Mouse (Mus musculus): ENCODE measurements around the gene Btbd11. TPM values are rescaled to one million over a fixed set of nuclear protein-coding genes. Genes with fewer than 3 reads are reported as not detected.

The Btbd11 gene
- polyA plus RNA-seq, 1 experiment from 2014 or later: 9.7 TPM

GRCm38 (mm10) chr10:85587758-85588157 is 201.1 kb downstream of the Btbd11 start:
- WGBS: 88% methylated on average over 3 of the region's 3 CpGs
- Histone ChIP-seq H3K4me1 (no peaks in the 10 kb centered on the region), H3K9me3 (no peaks in the 10 kb centered on the region), H3K27me3 (no peaks in the 10 kb centered on the region), H3K27ac (no peak overlapping the region), H3K9ac (no peak overlapping the region), H3K4me3 (no peak overlapping the region), H3K36me3 (no peaks in the 10 kb centered on the region), H3K4me2 (replicated peaks) (no peak overlapping the region)
- ATAC-seq (ENCODE audit: low FRiP score, low read depth): no peak

GRCm38 (mm10) chr10:85590043-85590442 is 203.4 kb downstream of the Btbd11 start:
- WGBS: 88% methylated on average over 2 of the region's 2 CpGs
- Histone ChIP-seq H3K4me3 (no peak overlapping the region), H3K27me3 (no peaks in the 10 kb centered on the region), H3K36me3 (no peaks in the 10 kb centered on the region), H3K4me2 (replicated peaks) (no peak overlapping the region), H3K4me1 (no peaks in the 10 kb centered on the region), H3K9me3 (no peaks in the 10 kb centered on the region), H3K27ac (no peak overlapping the region), H3K9ac (no peak overlapping the region)
- ATAC-seq (ENCODE audit: low FRiP score, low read depth): no peak

GRCm38 (mm10) chr10:85591296-85591695 is 204.7 kb downstream of the Btbd11 start:
- no peak overlapping the region for H3K27ac ChIP-seq
- H3K9me3 ChIP-seq: no peaks in the 10 kb centered on the region
- ATAC-seq (ENCODE audit: low FRiP score, low read depth): no peak
- H3K4me3 ChIP-seq: no peak overlapping the region
- no peaks in the 10 kb centered on the region for H3K36me3 ChIP-seq
- no peaks in the 10 kb centered on the region for H3K27me3 ChIP-seq
- no peaks in the 10 kb centered on the region for H3K4me1 ChIP-seq
- H3K4me2 ChIP-seq (replicated peaks): no peak overlapping the region
- no peak overlapping the region for H3K9ac ChIP-seq
- WGBS: 86% methylated on average over 2 of the region's 2 CpGs

GRCm38 (mm10) chr10:85591986-85592385 is 205.4 kb downstream of the Btbd11 start:
- no peak overlapping the region for H3K4me3 ChIP-seq
- H3K36me3 ChIP-seq: no peaks in the 10 kb centered on the region
- no peaks in the 10 kb centered on the region for H3K9me3 ChIP-seq
- no peak overlapping the region for H3K4me2 ChIP-seq (replicated peaks)
- whole genome bisulfite sequencing: 55% methylated on average over 6 of the region's 6 CpGs
- no peaks in the 10 kb centered on the region for H3K4me1 ChIP-seq
- ATAC-seq (ENCODE audit: low FRiP score, low read depth): no peak
- no peak overlapping the region for H3K27ac ChIP-seq
- H3K9ac ChIP-seq: no peak overlapping the region
- no peaks in the 10 kb centered on the region for H3K27me3 ChIP-seq

- 89% methylated on average over 5 of the region's 5 CpGs for WGBS
- ATAC-seq (ENCODE audit: low FRiP score, low read depth): no peak
- Histone ChIP-seq H3K9me3 (no peaks in the 10 kb centered on the region), H3K4me1 (peaks cover 11% of the 10 kb centered on the region), H3K9ac (no peak overlapping the region), H3K27ac (no peak overlapping the region), H3K4me2 (replicated peaks) (no peak overlapping the region), H3K36me3 (no peaks in the 10 kb centered on the region), H3K4me3 (no peak overlapping the region), H3K27me3 (peaks cover 10% of the 10 kb centered on the region; the same call in 1 of the 2 replicates)
These were observed 209.7 kb downstream of the Btbd11 start for GRCm38 (mm10) chr10:85596301-85596700.

GRCm38 (mm10) chr10:85598093-85598599 is 211.5 kb downstream of the Btbd11 start:
- no peaks in the 10 kb centered on the region; the same call in 1 of the 2 replicates for H3K36me3 ChIP-seq
- no peaks in the 10 kb centered on the region for H3K9me3 ChIP-seq
- H3K27ac ChIP-seq: no peak overlapping the region
- H3K4me3 ChIP-seq: peak overlapping the region; percentile 50
- H3K9ac ChIP-seq: peak overlapping the region; percentile 63; the same call in 1 of the 2 replicates
- ATAC-seq (ENCODE audit: low FRiP score, low read depth): peak; percentile 59
- peaks cover 10% of the 10 kb centered on the region; the same call in 1 of the 2 replicates for H3K27me3 ChIP-seq
- peak overlapping the region; percentile 88 for H3K4me2 ChIP-seq (replicated peaks)
- peaks cover 11% of the 10 kb centered on the region for H3K4me1 ChIP-seq
- WGBS: 45% methylated on average over 9 of the region's 9 CpGs

GRCm38 (mm10) chr10:85598603-85599542 is 212.3 kb downstream of the Btbd11 start:
- peak overlapping the region; percentile 63 for H3K9ac ChIP-seq
- H3K27me3 ChIP-seq: peaks cover 10% of the 10 kb centered on the region; the same call in 1 of the 2 replicates
- 2% methylated on average over 40 of the region's 41 CpGs for WGBS
- H3K4me2 ChIP-seq (replicated peaks): peak overlapping the region; percentile 88
- ATAC-seq (ENCODE audit: low FRiP score, low read depth): peak; percentile 74
- no peaks in the 10 kb centered on the region for H3K9me3 ChIP-seq
- peak overlapping the region; percentile 50 for H3K4me3 ChIP-seq
- H3K36me3 ChIP-seq: no peaks in the 10 kb centered on the region; the same call in 1 of the 2 replicates
- H3K27ac ChIP-seq: no peak overlapping the region
- H3K4me1 ChIP-seq: peaks cover 11% of the 10 kb centered on the region

- Histone ChIP-seq H3K4me2 (replicated peaks) (no peak overlapping the region), H3K27me3 (peaks cover 10% of the 10 kb centered on the region; the same call in 1 of the 2 replicates), H3K4me3 (no peak overlapping the region), H3K36me3 (no peaks in the 10 kb centered on the region; the same call in 1 of the 2 replicates), H3K9ac (no peak overlapping the region), H3K27ac (no peak overlapping the region), H3K4me1 (peaks cover 11% of the 10 kb centered on the region), H3K9me3 (no peaks in the 10 kb centered on the region)
- WGBS: 85% methylated on average over 11 of the region's 11 CpGs
- no peak for ATAC-seq (ENCODE audit: low FRiP score, low read depth)
These were observed 215.9 kb downstream of the Btbd11 start for GRCm38 (mm10) chr10:85602546-85602945.

- no peaks in the 10 kb centered on the region for H3K9me3 ChIP-seq
- no peak overlapping the region for H3K27ac ChIP-seq
- no peak overlapping the region for H3K4me2 ChIP-seq (replicated peaks)
- no peak overlapping the region for H3K4me3 ChIP-seq
- H3K9ac ChIP-seq: no peak overlapping the region
- 0 out of 2 replicates have a peak, but pooled peaks cover 6% of the 10 kb centered on the region for H3K27me3 ChIP-seq
- ATAC-seq (ENCODE audit: low FRiP score, low read depth): no peak
- 64% methylated on average over 9 of the region's 9 CpGs for WGBS
- no peaks in the 10 kb centered on the region; the same call in 1 of the 2 replicates for H3K36me3 ChIP-seq
- 0 out of 2 replicates have a peak, but pooled peaks cover under 1% of the 10 kb centered on the region for H3K4me1 ChIP-seq
These were observed 217.9 kb downstream of the Btbd11 start for GRCm38 (mm10) chr10:85604556-85604955.

GRCm38 (mm10) chr10:85608550-85609278 is 222.1 kb downstream of the Btbd11 start:
- Histone ChIP-seq H3K27ac (no peak overlapping the region), H3K27me3 (no peaks in the 10 kb centered on the region), H3K4me1 (no peaks in the 10 kb centered on the region), H3K4me2 (replicated peaks) (no peak overlapping the region), H3K9me3 (no peaks in the 10 kb centered on the region), H3K36me3 (no peaks in the 10 kb centered on the region), H3K4me3 (no peak overlapping the region), H3K9ac (no peak overlapping the region)
- ATAC-seq (ENCODE audit: low FRiP score, low read depth): no peak
- WGBS: 78% methylated on average over 14 of the region's 14 CpGs

GRCm38 (mm10) chr10:85617080-85617479 is 230.5 kb downstream of the Btbd11 start:
- Histone ChIP-seq H3K27ac (no peak overlapping the region), H3K4me3 (no peak overlapping the region), H3K4me1 (peaks cover 13% of the 10 kb centered on the region), H3K27me3 (no peaks in the 10 kb centered on the region), H3K9me3 (no peaks in the 10 kb centered on the region), H3K9ac (no peak overlapping the region), H3K4me2 (replicated peaks) (no peak overlapping the region), H3K36me3 (no peaks in the 10 kb centered on the region)
- WGBS: 48% methylated on average over 8 of the region's 8 CpGs
- no peak for ATAC-seq (ENCODE audit: low FRiP score, low read depth)

Measured in limb, embryonic 13.5 days (tissue).